Mouse (Mus musculus) lung, embryonic 15.5 days (tissue): ENCODE data around the gene Prkch. TPM values are rescaled to one million over a fixed set of nuclear protein-coding genes. Genes with fewer than 3 reads are reported as not detected.
"Not testable (repeated sequence)": the region's sequence is repeated elsewhere in the genome, so short reads cannot be mapped to it uniquely, and the experiment has no call there.

Experiments
- ATAC-seq: fragments of 200-750 bp; cut with Nextera tagmentation; 2 replicates; pipeline ENCODE4 v1.8.0; 2017; ENCODE audit warnings: moderate number of reproducible peaks, borderline replicate concordance; ENCODE audit not compliant: low FRiP score, low TSS enrichment; ENCODE audit errors: extremely low read depth
- H3K27ac ChIP-seq: fragments of 300-500 bp; sonication (generic); 2 replicates; pipeline ENCODE4 v1.5.1; 2015; ENCODE audit warnings: moderate library complexity, mild to moderate bottlenecking, inconsistent platforms
- H3K27me3 ChIP-seq: fragments of 300-500 bp; sonication (generic); 2 replicates; pipeline ENCODE4 v1.6.1; 2015; ENCODE audit warnings: inconsistent platforms
- H3K36me3 ChIP-seq: fragments of 300-500 bp; sonication (generic); 2 replicates; pipeline ENCODE4 v1.6.1; 2015; ENCODE audit warnings: inconsistent platforms
- H3K4me1 ChIP-seq: fragments of 300-500 bp; sonication (generic); 2 replicates; pipeline ENCODE4 v1.6.1; 2015; ENCODE audit warnings: inconsistent platforms
- H3K4me2 ChIP-seq: fragments of 300-500 bp; sonication (generic); 2 replicates; pipeline ENCODE4 v1.6.1; 2015; ENCODE audit warnings: inconsistent platforms, mild to moderate bottlenecking, moderate library complexity
- H3K4me3 ChIP-seq: fragments of 300-500 bp; sonication (generic); 2 replicates; pipeline ENCODE4 v1.5.1; 2015; ENCODE audit warnings: mild to moderate bottlenecking, inconsistent platforms
- H3K9ac ChIP-seq: fragments of 300-500 bp; sonication (generic); 2 replicates; pipeline ENCODE4 v1.6.1; 2015; ENCODE audit warnings: inconsistent platforms
- H3K9me3 ChIP-seq: fragments of 300-500 bp; sonication (generic); 2 replicates; pipeline ENCODE4 v1.6.1; 2016; ENCODE audit warnings: inconsistent platforms
- WGBS: fragments of 180-500 bp; shearing (Covaris S2); methylation state at CpG from one replicate; pipeline ENCODE4 v1.1.7; 2015; 5-methylcytosine and 5-hydroxymethylcytosine counted together
- polyA plus RNA-seq: library from polyadenylated mRNA; unstranded; fragments of >200 nt; fragmentation: Nextera tagmentation; extraction: Ambion mirVana; gene quantifications from 2 replicates; pipeline ENCODE4 v1.2.1, GENCODE M21; 2015

Prkch gene
- polyA plus RNA-seq: 15.8 and 16.4 TPM in 2 replicates

- ATAC-seq: peak; percentile 95
- no peaks in the 10 kb centered on the region for H3K9me3 ChIP-seq
- H3K27me3 ChIP-seq: peaks cover 9% of the 10 kb centered on the region; the same call in 1 of the 2 replicates
- H3K4me2 ChIP-seq: peak within 1 kb of the TSS; percentile 96
- peak within 1 kb of the TSS; percentile 90 for H3K27ac ChIP-seq
- H3K4me3 ChIP-seq: peak within 1 kb of the TSS; percentile 70
- H3K9ac ChIP-seq: peak within 1 kb of the TSS; percentile 93
- H3K36me3 ChIP-seq: no peaks in the 10 kb centered on the region
- H3K4me1 ChIP-seq: peaks cover 8% of the 10 kb centered on the region
- WGBS: under 1% methylated on average over 60 of the region's 61 CpGs
Measured at GRCm38 (mm10) chr12:73584610-73585240, at the start of gene Prkch. Gene Prkch (plus strand): TSS chr12:73584796.

GRCm38 (mm10) chr12:73537499-73538138, 47.0 kb upstream of the Prkch start:
- Histone ChIP-seq H3K27me3 (peaks cover 8% of the 10 kb centered on the region; the same call in 1 of the 2 replicates), H3K4me3 (peak overlapping the region; percentile 17), H3K27ac (no peak overlapping the region), H3K9me3 (no peaks in the 10 kb centered on the region), H3K4me1 (no peaks in the 10 kb centered on the region), H3K36me3 (no peaks in the 10 kb centered on the region), H3K4me2 (peak overlapping the region; percentile 45), H3K9ac (no peak overlapping the region)
- peak; percentile 65; the same call in 1 of the 2 replicates for ATAC-seq
- WGBS: 27% methylated on average over 17 of the region's 17 CpGs

- Histone ChIP-seq H3K27me3 (peaks cover 11% of the 10 kb centered on the region; the same call in 1 of the 2 replicates), H3K4me2 (peak overlapping the region; percentile 45), H3K4me3 (peak overlapping the region; percentile 17)
- H3K9ac ChIP-seq, H3K27ac ChIP-seq, ATAC-seq, H3K36me3 ChIP-seq, H3K9me3 ChIP-seq, H3K4me1 ChIP-seq: not testable (repeated sequence)
- 39% methylated on average over 3 of the region's 3 CpGs for WGBS
Measured at GRCm38 (mm10) chr12:73538139-73538508, 46.5 kb upstream of the Prkch start.

- Histone ChIP-seq H3K4me3 (no peak overlapping the region), H3K9me3 (no peaks in the 10 kb centered on the region), H3K4me2 (no peak overlapping the region; the same call in 1 of the 2 replicates), H3K4me1 (no peaks in the 10 kb centered on the region), H3K36me3 (no peaks in the 10 kb centered on the region), H3K27me3 (peaks cover 19% of the 10 kb centered on the region; the same call in 1 of the 2 replicates), H3K9ac (no peak overlapping the region), H3K27ac (no peak overlapping the region)
- WGBS: 25% methylated on average over 2 of the region's 2 CpGs
- no peak for ATAC-seq
Measured at GRCm38 (mm10) chr12:73539151-73539550, 45.4 kb upstream of the Prkch start.

GRCm38 (mm10) chr12:73540402-73540801, 44.2 kb upstream of the Prkch start:
- Histone ChIP-seq H3K27ac (no peak overlapping the region), H3K27me3 (peaks cover 32% of the 10 kb centered on the region), H3K4me1 (peaks cover 4% of the 10 kb centered on the region), H3K4me3 (no peak overlapping the region), H3K9ac (no peak overlapping the region), H3K9me3 (no peaks in the 10 kb centered on the region), H3K36me3 (no peaks in the 10 kb centered on the region), H3K4me2 (no peak overlapping the region)
- ATAC-seq: no peak
- WGBS: 79% methylated on average over 2 of the region's 2 CpGs

GRCm38 (mm10) chr12:73543191-73543590, 41.4 kb upstream of the Prkch start:
- peaks cover 59% of the 10 kb centered on the region for H3K27me3 ChIP-seq

GRCm38 (mm10) chr12:73544736-73545671, 39.6 kb upstream of the Prkch start:
- no peaks in the 10 kb centered on the region for H3K9me3 ChIP-seq
- no peaks in the 10 kb centered on the region for H3K36me3 ChIP-seq
- H3K4me1 ChIP-seq: peaks cover 14% of the 10 kb centered on the region
- WGBS: 11% methylated on average over 48 of the region's 48 CpGs
- ATAC-seq: no peak
- peak overlapping the region; percentile 78 for H3K4me2 ChIP-seq
- H3K27me3 ChIP-seq: peaks cover 76% of the 10 kb centered on the region
- peak overlapping the region; percentile 47; the same call in 1 of the 2 replicates for H3K9ac ChIP-seq
- H3K27ac ChIP-seq: no peak overlapping the region
- H3K4me3 ChIP-seq: peak overlapping the region; percentile 50

More at GRCm38 (mm10) chr12:73543191-73543590, 41.4 kb upstream of the Prkch start:
- ATAC-seq: no peak
- Histone ChIP-seq H3K4me1 (peaks cover 14% of the 10 kb centered on the region), H3K9ac (no peak overlapping the region), H3K27ac (no peak overlapping the region), H3K9me3 (no peaks in the 10 kb centered on the region), H3K4me2 (no peak overlapping the region), H3K36me3 (no peaks in the 10 kb centered on the region), H3K4me3 (no peak overlapping the region)
- 73% methylated on average over 5 of the region's 5 CpGs for WGBS

GRCm38 (mm10) chr12:73545672-73546085, 38.9 kb upstream of the Prkch start:
- H3K4me3 ChIP-seq: peak overlapping the region; percentile 50
- H3K4me1 ChIP-seq: peaks cover 14% of the 10 kb centered on the region
- peak; percentile 69 for ATAC-seq

GRCm38 (mm10) chr12:73546086-73546711, 38.4 kb upstream of the Prkch start, which contains the start of gene Tmem30b:
Gene Tmem30b (minus strand): TSS chr12:73546392.
- H3K27me3 ChIP-seq: peaks cover 83% of the 10 kb centered on the region
- ATAC-seq: peak; percentile 79
- H3K4me1 ChIP-seq: peaks cover 14% of the 10 kb centered on the region
- WGBS: 3% methylated on average over 40 of the region's 61 CpGs
- peak within 1 kb of the TSS; percentile 47 for H3K9ac ChIP-seq
- no peaks in the 10 kb centered on the region for H3K36me3 ChIP-seq
- H3K4me3 ChIP-seq: peak within 1 kb of the TSS; percentile 50
- H3K4me2 ChIP-seq: peak within 1 kb of the TSS; percentile 78
- no peak within 1 kb of the TSS for H3K27ac ChIP-seq
- no peaks in the 10 kb centered on the region for H3K9me3 ChIP-seq

More at GRCm38 (mm10) chr12:73545672-73546085, 38.9 kb upstream of the Prkch start:
- peaks cover 82% of the 10 kb centered on the region for H3K27me3 ChIP-seq
- no peak overlapping the region for H3K27ac ChIP-seq
- H3K9ac ChIP-seq: peak overlapping the region; percentile 47
- no peaks in the 10 kb centered on the region for H3K36me3 ChIP-seq
- H3K9me3 ChIP-seq: no peaks in the 10 kb centered on the region
- H3K4me2 ChIP-seq: peak overlapping the region; percentile 78
- 1% methylated on average over 55 of the region's 55 CpGs for WGBS

- no peak overlapping the region for H3K27ac ChIP-seq
- H3K27me3 ChIP-seq: peaks cover 75% of the 10 kb centered on the region
- no peaks in the 10 kb centered on the region for H3K36me3 ChIP-seq
- ATAC-seq: no peak
- no peaks in the 10 kb centered on the region for H3K9me3 ChIP-seq
- no peak overlapping the region for H3K4me2 ChIP-seq
- peaks cover 14% of the 10 kb centered on the region for H3K4me1 ChIP-seq
- H3K4me3 ChIP-seq: no peak overlapping the region
- no peak overlapping the region for H3K9ac ChIP-seq
- WGBS: 37% methylated on average over 10 of the region's 10 CpGs
Measured at GRCm38 (mm10) chr12:73547646-73548045, 37.0 kb upstream of the Prkch start.

GRCm38 (mm10) chr12:73548259-73548658, 36.3 kb upstream of the Prkch start:
- H3K36me3 ChIP-seq: no peaks in the 10 kb centered on the region
- H3K4me2 ChIP-seq: no peak overlapping the region
- ATAC-seq: no peak
- no peak overlapping the region for H3K9ac ChIP-seq
- WGBS: 50% methylated on average over 8 of the region's 8 CpGs
- no peak overlapping the region for H3K4me3 ChIP-seq
- no peaks in the 10 kb centered on the region for H3K9me3 ChIP-seq
- H3K4me1 ChIP-seq: peaks cover 14% of the 10 kb centered on the region
- H3K27me3 ChIP-seq: peaks cover 72% of the 10 kb centered on the region
- H3K27ac ChIP-seq: no peak overlapping the region
